Mouse (Mus musculus) gastrocnemius, postnatal 10 days (tissue): ENCODE data around the gene Gng7. TPM values are rescaled to one million over a fixed set of nuclear protein-coding genes. Genes with fewer than 3 reads are reported as not detected.

Experiments
- DNase-seq: peaks from one replicate; pipeline ENCODE4 v3.0.0; 2021; ENCODE audit warnings: mixed read lengths
- total RNA-seq, 2 experiments: library from RNA; stranded (reverse); gene quantifications; 2 replicates each; pipeline ENCODE4 v1.2.3; 2021

The Gng7 gene
- total RNA-seq, 2 experiments from 2014 or later, result 1.7 to 2.0 TPM

GRCm38 (mm10) chr10:81025639-81026275 lies 11.0 kb upstream of the Gng7 start, which contains the start of gene Diras1:
Gene Diras1 (minus strand): TSS chr10:81025662.
- DNase-seq, result no peak

DNA sequence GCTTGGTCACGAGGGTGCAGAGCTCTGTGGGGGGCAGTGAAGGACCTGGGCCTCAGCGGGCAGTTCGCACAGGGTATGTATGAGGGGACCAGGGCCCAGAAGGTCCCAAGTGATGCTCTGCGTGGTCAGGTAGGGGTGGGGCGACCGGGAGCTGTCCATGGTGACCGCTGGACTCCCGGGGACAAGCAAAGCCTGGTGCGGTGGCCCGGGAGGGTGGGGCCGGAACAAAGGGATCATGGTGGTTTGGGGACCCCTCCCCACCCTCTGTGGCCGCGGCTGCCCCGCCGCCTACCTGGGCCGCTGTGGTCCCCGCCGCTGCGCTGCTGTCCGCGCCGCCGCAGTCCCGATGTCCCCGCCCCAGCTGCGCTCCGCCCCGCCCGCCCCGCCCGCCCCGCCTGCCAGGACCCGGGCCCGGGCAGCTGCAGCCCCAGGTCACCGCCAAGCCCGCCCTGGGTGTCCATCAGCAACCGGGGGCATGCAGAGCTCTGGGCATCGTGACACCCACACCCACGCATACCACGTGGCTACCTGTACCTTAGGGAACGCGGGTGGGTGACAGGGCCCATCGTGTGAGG lies 10.4 kb upstream of the Gng7 start:
- no peak for DNase-seq

DNA sequence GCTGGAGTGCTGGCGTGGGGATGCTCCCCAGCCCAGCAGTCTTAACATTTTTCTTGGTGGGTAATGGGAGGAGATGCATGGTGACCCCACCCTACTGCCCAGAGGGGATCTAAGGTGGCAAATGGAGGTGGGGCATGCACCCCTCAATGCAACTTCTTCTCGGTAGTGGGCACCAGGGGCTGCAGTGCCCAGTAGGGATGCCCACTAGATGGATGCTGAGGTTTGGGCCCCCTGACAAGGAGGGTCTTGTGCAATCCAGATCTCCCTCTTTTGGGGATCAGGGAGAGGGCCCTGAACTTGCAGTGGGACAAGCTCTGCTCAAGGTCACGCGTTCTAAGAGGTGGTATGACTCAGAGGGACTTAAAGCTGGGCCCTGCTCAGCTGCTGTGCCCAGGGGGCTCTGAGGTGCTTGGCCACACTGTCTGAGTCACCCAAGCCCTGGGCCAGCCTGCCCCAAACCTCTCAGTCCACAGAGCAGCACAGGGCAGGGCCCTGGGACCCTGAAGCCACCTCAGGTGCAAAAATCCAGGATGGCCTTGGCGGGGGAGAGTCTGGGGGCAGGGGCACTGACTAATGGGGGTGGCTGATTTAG lies 9.7 kb upstream of the Gng7 start:
- no peak for DNase-seq

- no peak for DNase-seq
Measured at GRCm38 (mm10) chr10:81022744-81023143, 8.0 kb upstream of the Gng7 start.

DNA sequence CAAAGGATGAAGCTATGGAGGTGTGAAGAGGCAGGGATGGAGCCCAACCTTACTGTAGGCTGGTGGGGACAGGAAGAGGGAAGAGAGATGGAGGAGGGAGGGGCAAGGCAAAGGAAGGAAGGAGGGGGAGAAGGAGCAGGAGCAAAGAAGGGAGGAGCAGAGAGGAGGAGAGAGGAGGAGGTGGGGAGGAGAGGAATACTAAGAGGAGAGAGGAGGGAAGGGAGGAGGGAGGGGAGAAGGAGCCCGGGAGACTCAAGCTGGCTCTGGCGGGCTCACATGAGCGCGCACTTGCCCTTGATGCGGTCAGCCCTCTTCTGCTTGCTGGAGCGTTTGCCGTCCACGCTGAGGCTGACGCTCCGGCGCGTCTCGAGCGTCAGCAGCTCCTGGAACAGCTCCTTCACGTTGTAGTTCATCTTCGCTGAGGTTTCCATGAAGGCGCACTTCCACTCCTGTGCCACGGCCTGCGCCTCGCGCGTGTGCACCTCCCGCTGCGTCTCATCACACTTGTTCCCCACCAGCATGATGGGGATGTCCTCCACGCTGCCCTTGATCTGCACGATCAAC lies 6.9 kb upstream of the Gng7 start:
- DNase-seq, result no peak

GRCm38 (mm10) chr10:81020207-81020606 lies 5.5 kb upstream of the Gng7 start:
- no peak for DNase-seq

DNA sequence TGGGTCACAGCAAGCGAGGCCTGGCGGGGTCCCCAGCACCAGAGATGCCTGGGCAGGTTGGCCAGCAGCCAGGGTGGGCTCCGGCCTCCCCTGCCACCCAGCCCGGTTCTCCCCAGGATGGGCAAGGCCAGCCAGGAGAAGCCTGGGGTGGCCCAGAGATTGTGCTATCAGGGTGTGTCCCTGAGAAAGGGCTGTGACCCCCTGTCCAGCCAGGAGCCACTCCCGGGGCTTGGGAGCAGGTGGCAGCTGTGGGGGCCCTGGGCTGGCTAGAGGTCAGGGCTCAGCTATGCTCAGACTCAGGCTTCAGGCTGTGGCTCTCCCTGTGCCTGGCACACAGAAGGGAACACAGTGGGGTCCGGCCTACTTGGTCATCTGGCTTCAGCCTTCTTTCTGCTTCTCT lies 4.9 kb upstream of the Gng7 start:
- DNase-seq, result no peak

DNA sequence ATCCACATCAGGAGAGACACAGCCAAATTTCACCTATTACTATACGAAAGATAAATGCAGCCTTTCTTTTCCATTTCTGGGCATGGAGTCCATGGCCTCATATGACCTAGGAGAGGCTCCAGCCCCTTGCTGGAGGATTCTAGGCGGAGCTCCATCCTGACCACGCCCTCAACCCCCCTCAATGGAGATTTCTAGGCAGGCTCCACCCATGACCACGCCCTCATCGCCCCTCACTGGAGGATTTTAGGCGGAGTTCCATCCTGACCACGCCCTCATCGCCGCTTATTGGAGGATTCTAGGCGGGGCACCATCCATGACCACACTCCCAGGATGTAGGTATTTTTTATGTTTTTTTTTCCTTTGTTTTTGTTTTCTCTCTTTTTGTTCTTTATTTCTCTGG lies 3.6 kb upstream of the Gng7 start:
- DNase-seq, result peak; percentile 57

DNA sequence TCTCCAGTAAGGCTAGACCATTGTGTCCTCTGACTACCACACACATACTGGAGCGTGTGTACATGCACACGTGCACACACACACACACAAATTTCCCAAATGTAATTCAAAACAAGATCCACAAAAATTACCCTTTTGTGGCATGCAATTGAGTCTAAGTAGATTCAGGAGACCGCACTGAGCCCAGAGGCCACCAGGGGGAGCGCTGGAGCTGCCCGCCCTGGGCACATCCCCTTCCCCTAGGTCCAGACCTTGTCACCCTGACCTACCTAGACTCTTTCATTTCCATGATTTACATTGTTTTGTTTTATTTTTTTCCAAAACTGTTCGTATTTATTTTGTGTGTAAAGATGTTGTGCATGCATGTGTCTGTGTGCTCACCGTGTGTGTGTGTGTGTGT lies 1.9 kb upstream of the Gng7 start:
- peak; percentile 79 for DNase-seq

- DNase-seq, result no peak
Measured at GRCm38 (mm10) chr10:81015666-81016065, 921 bp upstream of the Gng7 start.

GRCm38 (mm10) chr10:81010851-81011250 lies 3.9 kb downstream of the Gng7 start:
- no peak for DNase-seq

DNA sequence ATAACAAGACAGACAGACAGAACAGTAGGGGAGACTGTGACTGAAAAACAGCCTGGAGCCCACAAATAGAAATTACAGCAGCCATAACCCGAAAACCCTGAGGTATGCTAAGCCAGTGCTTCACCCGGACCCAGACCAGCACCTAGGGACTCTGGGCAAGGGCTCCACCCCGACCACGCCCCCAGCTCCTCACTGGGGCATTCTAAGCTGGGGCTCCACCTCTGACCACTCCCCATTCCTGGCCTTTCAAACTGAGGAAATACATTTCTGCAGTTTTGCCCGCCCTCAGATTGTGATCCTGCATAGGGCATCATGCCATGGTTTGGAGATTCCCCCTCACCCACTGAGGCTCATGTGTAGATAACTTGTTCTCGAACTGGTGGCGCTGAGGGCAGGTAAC lies 7.5 kb downstream of the Gng7 start:
- DNase-seq, result no peak

GRCm38 (mm10) chr10:81006005-81006677 lies 8.6 kb downstream of the Gng7 start:
- no peak for DNase-seq

DNA sequence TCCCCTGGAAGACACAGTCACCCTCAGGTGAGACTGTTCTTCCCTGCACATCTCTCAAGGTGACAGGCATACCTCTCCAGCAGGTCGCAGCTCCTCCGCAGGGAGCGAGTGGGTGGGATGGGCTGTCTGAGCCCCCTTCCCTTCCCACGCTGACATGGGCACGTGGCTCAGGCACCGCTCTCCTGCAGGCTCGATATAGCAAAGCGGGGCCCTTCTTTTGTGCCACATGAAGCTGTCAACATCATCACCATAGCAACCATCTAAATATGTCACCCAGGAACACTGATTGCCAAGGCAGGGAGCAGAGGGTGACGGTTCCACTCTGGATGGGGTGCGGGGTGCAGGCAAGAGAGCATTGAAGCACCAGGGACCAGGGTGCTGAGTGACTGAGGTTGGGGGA lies 13.6 kb downstream of the Gng7 start:
- no peak for DNase-seq

DNA sequence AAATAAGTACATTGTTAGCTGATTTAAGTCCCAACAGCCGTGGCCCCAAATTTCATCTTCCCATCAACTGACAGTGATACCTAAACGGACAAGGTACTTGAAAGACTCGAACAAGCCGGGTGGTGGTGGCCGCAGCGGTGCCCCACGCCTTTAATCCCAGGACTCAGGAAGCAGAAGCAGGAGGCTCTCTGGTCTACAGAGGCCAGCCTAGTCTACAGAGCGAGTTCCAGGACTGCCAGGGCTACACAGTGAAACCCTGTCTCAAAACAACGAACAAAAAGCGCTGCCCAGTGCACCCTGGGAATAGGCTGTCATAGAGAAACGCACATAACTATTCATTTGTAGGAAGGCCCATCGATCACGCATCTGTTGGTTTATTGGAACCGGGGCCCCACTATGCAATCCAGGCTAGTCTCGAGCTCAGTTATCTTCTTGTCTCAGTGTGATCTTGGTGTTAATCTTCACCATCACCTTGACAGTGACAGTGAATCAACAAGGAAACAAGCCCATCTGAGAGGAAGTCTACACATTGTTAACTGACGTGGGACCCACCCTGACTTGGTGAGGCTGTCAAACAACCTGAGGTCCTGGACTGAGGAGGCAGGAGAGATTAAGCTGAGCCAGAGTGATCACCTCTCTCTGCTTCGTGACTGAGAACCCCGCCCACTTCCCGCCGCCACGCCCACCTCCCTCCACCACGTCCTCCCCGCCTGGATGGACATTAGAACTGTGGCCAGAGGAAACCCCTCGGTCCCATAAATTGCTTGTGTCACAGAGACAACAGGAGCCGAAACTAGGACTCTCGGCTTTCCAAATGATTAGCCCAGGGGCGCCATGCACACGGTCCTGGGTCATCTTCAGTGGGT lies 14.3 kb downstream of the Gng7 start:
- no peak for DNase-seq

DNA sequence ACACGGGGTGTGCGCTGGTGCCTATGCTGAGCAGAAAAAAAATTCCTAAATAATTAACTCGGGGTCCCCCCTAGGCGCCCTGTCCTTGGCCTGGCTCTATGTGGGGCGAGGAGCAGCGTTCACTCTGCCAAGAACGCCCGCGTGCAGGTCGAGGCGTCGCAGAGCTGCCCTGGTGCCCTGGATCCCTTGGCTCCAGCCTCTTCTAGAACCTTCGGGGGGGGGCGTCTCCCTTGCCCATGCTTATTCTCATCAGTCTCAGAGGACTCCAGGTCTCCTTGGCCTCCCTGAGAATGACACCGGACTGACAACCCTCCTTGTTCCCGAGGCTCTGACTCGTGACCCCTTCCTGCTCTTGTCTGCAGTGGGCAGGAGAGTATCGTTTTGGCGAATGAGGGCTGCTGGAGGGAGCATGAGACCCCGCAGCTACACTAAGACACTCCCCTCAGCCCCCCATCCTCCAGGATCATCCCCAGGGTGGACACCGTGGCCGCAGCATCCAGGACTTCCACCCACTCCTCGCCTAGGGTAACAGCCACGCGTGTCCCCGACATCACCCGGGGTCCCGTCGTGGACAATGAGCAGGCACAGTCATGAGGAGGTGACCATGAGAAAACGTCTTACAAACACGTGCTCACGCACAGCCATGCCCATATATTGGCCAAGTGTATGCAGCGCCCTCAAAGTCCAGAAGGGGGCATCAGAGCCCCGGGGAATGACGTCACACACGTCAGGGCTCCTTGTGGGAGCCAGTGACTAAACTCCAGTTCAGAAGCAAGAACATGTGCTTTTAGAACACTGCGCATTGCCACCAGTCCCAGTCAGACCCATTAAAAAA lies 15.2 kb downstream of the Gng7 start:
- peak; percentile 81 for DNase-seq

- no peak for DNase-seq
Measured at GRCm38 (mm10) chr10:80998778-80999177, 16.0 kb downstream of the Gng7 start.

- no peak for DNase-seq
Measured at GRCm38 (mm10) chr10:80998021-80998420, 16.7 kb downstream of the Gng7 start.

DNA sequence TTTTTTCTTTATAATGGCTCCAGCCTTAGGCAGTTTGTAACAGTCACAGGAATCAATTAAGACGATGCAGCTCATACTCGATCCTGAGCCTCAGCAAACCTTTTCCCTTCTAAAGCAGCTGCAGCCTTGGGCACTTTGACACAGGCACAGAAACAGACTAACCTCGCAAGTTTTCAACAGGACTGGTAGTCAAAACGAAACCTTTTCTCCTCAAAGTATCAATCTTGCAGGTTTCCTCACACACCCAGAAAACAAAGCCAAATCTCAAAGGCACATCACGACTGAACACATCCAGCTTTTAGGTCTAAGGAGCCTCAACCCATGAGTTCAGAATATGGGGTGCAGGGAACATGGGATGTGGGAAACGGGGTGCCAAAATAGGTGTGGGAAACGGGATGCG lies 17.4 kb downstream of the Gng7 start:
- no peak for DNase-seq

- DNase-seq, result no peak
Measured at GRCm38 (mm10) chr10:80996501-80996900, 18.2 kb downstream of the Gng7 start.

GRCm38 (mm10) chr10:80995091-80995632 lies 19.6 kb downstream of the Gng7 start:
- DNase-seq, result peak; percentile 88
